Mouse (Mus musculus) left cerebral cortex, adult 9 months (tissue): Measurements from ENCODE around the gene Coq5.
A peak's percentile ranks its signal among the peaks of the same experiment; 100 is the strongest.
"Not testable (repeated sequence)": the region's sequence is repeated elsewhere in the genome, so short reads cannot be mapped to it uniquely, and the experiment has no call there.

Experiments
- DNase-seq, 2 experiments: peaks; one replicate each; pipeline ENCODE4 v3.0.0; 2022; ENCODE audit warnings: low spot score in 2 of 2

The Coq5 gene

DNA sequence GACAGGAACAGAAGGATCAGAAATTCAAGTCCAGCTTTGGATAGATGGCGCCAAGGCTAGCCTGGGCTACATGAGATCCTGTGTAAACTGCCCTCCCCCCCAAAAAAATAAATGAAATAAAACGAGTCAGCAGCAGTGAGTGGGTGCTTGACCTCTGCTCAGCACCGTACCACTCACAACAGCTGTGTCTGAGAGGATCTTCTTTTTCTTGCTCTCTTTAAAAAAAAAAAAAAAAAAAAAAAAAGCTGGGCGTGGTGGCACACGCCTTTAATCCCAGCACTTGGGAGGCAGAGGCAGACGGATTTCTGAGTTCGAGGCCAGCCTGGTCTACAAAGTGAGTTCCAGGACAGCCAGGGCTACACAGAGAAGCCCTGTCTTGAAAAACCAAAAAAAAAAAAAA is 22.7 kb downstream of the Coq5 start:
- DNase-seq: not testable (repeated sequence)

GRCm38 (mm10) chr5:115312354-115312753 is 32.9 kb downstream of the Coq5 start:
- DNase-seq: no peak

DNA sequence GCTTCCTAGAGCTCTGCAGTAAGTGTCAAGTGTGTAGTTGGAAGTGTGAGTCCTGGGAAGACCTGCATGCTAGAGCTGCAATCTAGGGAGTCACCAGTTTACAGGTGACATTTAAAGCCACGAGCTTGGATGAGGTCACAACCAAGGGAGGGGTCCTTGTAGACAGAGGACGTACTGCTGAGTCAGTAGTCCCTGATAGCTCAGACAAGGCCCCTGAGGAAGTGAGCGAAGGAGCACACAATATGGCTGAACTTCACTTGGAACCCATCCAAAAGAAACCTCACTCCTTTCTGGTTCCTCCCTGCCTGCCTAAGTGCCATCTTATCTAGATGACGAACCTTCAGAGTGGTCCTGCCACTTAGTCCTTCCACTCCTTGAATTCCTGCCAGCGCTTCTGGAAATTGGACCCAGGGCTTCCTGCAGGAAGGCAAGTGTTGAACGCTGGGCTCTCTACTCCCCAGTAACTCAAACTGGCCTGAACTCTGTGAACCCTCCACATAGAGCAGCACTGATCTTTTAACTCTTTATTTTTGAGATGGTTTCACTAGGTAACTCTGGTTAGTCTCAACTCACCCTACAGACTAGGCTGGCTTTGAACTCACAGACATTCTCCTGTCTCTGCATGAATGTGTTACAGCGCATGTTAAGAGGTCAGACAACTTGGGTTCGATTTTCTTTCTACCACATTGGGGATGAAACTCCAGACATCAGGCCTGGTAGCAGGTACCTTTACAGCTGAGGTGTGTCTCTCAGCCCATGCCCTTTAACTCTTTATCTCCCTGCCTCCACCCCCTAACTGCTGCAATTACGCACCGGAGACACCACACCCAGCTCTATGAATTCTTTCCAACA is 33.6 kb downstream of the Coq5 start:
- DNase-seq: no peak

GRCm38 (mm10) chr5:115313668-115313943 is 34.1 kb downstream of the Coq5 start:
- no peak for DNase-seq

- DNase-seq: no peak
These were observed 37.6 kb downstream of the Coq5 start for GRCm38 (mm10) chr5:115316968-115317644.

DNA sequence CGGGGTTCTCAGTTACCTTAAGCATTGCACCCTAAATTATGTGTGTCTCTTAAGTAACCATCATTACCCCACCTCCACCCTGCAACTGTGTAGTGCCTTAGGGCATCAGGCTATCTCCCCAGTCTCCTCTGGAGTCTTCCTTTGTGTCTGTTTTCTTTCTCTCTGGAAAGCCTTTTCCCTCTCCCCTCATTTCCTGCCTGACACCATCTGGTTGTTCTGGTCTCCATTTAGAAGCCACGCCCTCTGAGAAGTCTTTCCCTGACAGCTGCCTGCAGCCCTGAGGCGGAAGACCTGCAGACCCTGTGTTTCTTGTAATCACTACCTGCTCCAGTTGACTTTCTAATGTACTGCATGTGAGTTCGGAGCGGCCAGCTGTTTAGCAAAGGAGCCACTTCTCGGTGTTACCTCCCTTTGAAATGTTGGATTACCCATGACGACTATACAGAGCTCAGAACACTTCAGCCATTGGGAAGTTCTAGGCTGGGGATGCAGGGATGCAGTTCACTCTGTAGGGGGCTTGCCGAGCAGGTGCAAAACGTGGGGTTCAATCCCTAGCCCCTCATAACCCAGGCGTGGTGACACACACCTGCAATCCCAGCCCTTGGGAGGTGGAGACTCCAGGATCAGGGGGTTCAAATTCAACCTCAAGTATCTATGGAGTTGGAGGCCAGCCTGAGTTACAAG is 38.3 kb downstream of the Coq5 start:
- DNase-seq: no peak

- peak; percentile 69 to 86 for DNase-seq
These were observed 39.8 kb downstream of the Coq5 start for GRCm38 (mm10) chr5:115319004-115319940.

DNA sequence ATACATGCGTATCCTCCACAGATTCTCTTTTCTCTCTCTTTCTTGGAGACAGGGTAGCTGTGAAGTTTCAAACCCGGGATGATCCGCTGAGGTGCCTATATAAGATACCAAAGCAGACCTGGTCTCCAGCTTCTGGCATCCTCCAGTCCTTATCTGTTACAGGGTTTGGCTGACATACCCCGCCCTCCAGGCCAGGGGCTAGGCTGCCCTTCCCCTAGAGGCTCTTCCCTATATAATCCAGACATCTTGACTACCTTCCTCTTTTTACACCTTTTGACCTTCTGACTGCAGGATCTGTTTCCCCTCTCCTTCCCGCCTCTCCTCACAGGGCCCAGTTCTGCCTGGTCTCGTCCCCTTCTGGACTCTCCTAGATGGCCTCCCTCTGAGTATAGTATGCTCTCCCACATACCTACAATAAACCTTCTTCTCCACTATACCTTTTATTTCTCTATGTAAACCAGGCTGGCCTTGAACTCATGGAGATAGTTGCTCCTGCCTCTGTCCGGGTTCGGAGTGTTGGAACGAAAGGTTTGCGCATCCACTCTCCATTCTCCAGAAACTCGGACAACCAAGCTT is 46.9 kb downstream of the Coq5 start:
- no peak for DNase-seq

GRCm38 (mm10) chr5:115326875-115327609 is 47.6 kb downstream of the Coq5 start, which contains the start of gene Srsf9:
Gene Srsf9, plus strand, starts transcription at chr5:115327177.
- peak; percentile 83 to 94 for DNase-seq

- no peak for DNase-seq
These were observed 48.4 kb downstream of the Coq5 start for GRCm38 (mm10) chr5:115327610-115328548.

DNA sequence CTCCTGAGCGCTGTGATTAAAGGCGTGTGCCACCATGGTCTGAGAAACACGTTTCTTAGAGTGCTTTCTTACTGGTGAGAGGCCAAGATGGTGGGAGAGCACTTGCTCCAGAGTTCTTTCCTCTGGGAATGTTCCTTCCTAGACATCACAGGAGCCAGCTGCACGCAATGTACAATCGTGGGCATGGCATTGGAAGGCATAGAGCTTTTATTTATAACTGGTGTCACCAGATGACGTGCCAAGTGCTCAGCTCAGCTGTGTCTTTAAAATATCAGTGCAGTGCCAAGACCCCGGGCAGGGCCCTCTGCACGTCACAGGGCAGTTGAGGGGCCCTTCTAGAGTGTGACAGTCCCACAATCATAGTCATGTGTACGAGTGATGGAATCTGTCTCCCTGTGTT is 51.5 kb downstream of the Coq5 start:
- no peak for DNase-seq

DNA sequence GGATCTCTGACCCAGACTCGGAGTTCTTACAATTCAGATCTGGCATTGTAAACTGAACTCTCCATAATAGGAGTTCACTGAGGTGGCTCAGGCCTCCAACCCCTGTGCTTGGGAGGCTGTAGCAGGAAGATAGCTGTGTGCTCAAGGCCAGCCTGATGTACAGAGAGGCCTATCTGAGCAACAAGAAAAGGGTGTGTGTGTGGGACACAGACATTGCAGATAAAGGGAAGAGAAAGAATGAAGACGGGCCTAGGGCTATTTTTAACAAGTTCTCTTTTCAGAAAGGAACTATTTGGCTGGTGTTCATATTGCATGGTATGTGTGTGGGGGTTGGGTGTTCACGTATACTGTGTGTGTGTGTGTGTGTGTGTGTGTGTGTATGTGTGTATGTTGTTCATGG is 54.2 kb downstream of the Coq5 start:
- DNase-seq: no peak

DNA sequence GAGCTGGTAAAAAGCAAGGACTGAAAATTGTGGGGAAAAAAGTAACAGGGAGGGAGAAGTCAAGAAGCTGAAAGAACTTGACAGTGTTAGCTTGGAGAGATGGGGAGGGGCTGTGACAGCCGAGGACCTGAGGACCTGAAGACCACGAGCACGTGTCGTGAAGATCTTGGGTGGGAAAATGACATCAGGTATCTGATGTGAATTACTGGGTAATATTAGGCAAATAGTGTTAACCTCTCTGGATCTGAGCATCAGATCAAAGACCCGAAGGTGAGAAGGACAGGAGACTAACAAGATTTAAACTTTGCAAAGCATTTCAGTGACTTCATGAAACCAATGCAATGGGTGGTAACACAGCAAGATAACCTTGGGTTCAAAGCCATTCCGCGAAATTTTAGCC is 60.5 kb downstream of the Coq5 start:
- DNase-seq: no peak

- peak; percentile 59 to 87 for DNase-seq
These were observed 61.3 kb downstream of the Coq5 start, which contains the start of the genes Gatc and Triap1 for GRCm38 (mm10) chr5:115340577-115341313. Gene Gatc, minus strand, starts transcription at chr5:115341178. Gene Triap1, plus strand, starts transcription at chr5:115341225.

DNA sequence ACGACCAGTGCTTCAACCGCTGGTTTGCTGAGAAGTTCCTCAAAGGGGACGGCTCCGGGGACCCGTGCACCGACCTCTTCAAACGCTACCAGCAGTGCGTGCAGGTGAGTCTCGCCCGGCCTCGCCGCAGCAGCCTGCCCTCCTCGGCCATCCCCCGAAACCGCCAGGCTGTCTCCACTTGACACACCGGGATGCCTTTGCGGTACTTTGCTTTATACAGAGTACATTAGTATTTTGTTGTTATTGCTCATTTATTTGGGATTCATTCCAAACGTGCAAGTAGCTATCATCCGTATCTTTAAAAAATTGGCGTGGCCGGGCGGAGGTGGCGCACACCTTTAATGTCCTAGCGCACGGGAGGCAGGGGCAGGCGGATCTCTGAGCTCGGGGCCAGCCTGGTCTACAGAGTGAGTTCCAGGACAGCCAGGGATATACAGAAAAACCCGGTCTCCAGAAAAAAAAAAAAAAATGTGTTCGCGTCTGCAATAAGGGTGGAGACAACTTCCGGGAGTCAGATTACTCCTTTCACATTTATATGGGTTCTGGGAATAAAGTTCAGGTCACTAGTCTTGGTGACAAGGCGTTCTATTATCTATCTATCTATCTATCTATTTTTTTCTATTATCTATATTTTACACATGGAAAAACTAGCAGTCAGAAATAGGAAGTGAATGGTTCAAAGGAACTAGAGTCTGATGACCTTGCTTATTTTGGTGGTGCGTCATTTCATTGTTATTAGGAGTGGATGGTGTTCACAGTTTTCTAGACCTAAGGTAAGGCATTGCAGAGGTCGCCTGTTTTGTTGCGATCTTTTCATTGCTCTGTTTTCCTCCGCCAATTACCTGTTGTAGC is 62.1 kb downstream of the Coq5 start:
- DNase-seq: no peak
